Mouse (Mus musculus) myocyte (in vitro differentiated cells): ENCODE results near the gene Arhgap28.

Experiments
- CEBPB ChIP-seq: IDR thresholded peaks from 2 replicates; pipeline ENCODE4 v1.6.1; 2011; ENCODE audit warnings: mild to moderate bottlenecking, moderate library complexity; ENCODE audit not compliant: poor library complexity, insufficient read depth, severe bottlenecking
- MAX ChIP-seq: IDR thresholded peaks from one replicate; pipeline ENCODE4 v1.6.1; 2011; ENCODE audit warnings: low read depth, mild to moderate bottlenecking, control low read depth
- POLR2A ChIP-seq: IDR thresholded peaks from one replicate; pipeline ENCODE4 v1.6.1; 2011; ENCODE audit warnings: low read depth, mild to moderate bottlenecking, control low read depth, moderate library complexity; ENCODE audit not compliant: insufficient read length
- POLR2AphosphoS2 ChIP-seq: IDR thresholded peaks from one replicate; pipeline ENCODE4 v1.6.1; 2011; ENCODE audit warnings: low read depth, control low read depth; ENCODE audit not compliant: insufficient read length
- REST ChIP-seq: IDR thresholded peaks from one replicate; pipeline ENCODE4 v1.6.1; 2011; ENCODE audit warnings: mild to moderate bottlenecking, control low read depth, moderate library complexity; ENCODE audit not compliant: insufficient read depth, insufficient read length
- TCF12 ChIP-seq: IDR thresholded peaks from one replicate; pipeline ENCODE4 v1.6.1; 2011; ENCODE audit warnings: mild to moderate bottlenecking, control low read depth; ENCODE audit not compliant: poor library complexity, insufficient read depth, severe bottlenecking
- USF1 ChIP-seq: IDR thresholded peaks from one replicate; pipeline ENCODE4 v1.6.1; 2011; ENCODE audit warnings: low read depth, mild to moderate bottlenecking, control low read depth, moderate library complexity

GRCm38 (mm10) chr17:67889481-67890325, 114.2 kb downstream of the Arhgap28 start:
- no peak for TF ChIP-seq POLR2A
- no peak for TF ChIP-seq TCF12
- TF ChIP-seq MAX = no peak
- no peak for TF ChIP-seq POLR2AphosphoS2
- TF ChIP-seq CEBPB = no peak
- TF ChIP-seq REST = no peak
- TF ChIP-seq USF1 = no peak
